Mouse (Mus musculus) midbrain, embryonic 14.5 days (tissue): ENCODE measurements around the gene Sdsl. TPM values are rescaled to one million over a fixed set of nuclear protein-coding genes. Genes with fewer than 3 reads are reported as not detected.

ENCODE experiments used
- ATAC-seq: fragments of 200-750 bp; cut with Nextera tagmentation; 2 replicates; pipeline ENCODE4 v1.8.0; 2017; ENCODE audit warnings: moderate number of reproducible peaks, moderate library complexity; ENCODE audit not compliant: low FRiP score, low TSS enrichment
- DNase-seq: peaks from one replicate; pipeline ENCODE4 v3.0.0-alpha.2; 2015
- H3K27ac ChIP-seq: fragments of 300-500 bp; sonication (generic); replicated peaks from 2 replicates; pipeline ENCODE4 v1.5.1; 2014; ENCODE audit warnings: mild to moderate bottlenecking, low read depth, low read length, moderate library complexity
- H3K27me3 ChIP-seq: fragments of 300-500 bp; sonication (generic); 2 replicates; pipeline ENCODE4 v1.6.1; 2014; ENCODE audit warnings: low read length, control low read depth, mixed read lengths; ENCODE audit not compliant: control insufficient read depth, insufficient read depth
- H3K36me3 ChIP-seq: fragments of 300-500 bp; sonication (generic); 2 replicates; pipeline ENCODE4 v1.6.1; 2014; ENCODE audit warnings: low read length, control low read depth; ENCODE audit not compliant: control insufficient read depth, insufficient read depth
- H3K4me1 ChIP-seq: fragments of 300-500 bp; sonication (generic); 2 replicates; pipeline ENCODE4 v1.6.1; 2014; ENCODE audit warnings: mild to moderate bottlenecking, antibody characterized with exemption, low read length, control low read depth; ENCODE audit not compliant: control insufficient read depth, insufficient read depth
- H3K4me2 ChIP-seq: fragments of 300-500 bp; sonication (generic); 2 replicates; pipeline ENCODE4 v1.6.1; 2014; ENCODE audit warnings: mild to moderate bottlenecking, low read length, moderate library complexity
- H3K4me3 ChIP-seq: fragments of 300-500 bp; sonication (generic); replicated peaks from 2 replicates; pipeline ENCODE4 v1.5.1; 2014; ENCODE audit warnings: low read depth, low read length
- H3K9ac ChIP-seq: fragments of 300-500 bp; sonication (generic); replicated peaks from 2 replicates; pipeline ENCODE4 v1.6.1; 2014; ENCODE audit warnings: mild to moderate bottlenecking, low read length, moderate library complexity
- H3K9me3 ChIP-seq: fragments of 300-500 bp; sonication (generic); 2 replicates; pipeline ENCODE4 v1.6.1; 2016; ENCODE audit warnings: low read length, control low read depth, mixed read lengths; ENCODE audit not compliant: control insufficient read depth
- WGBS: fragments of 180-500 bp; shearing (Covaris S2); extraction: QIAGEN DNeasy Blood & Tissue Kit; methylation state at CpG from one replicate; pipeline ENCODE4 v1.1.7; 2014; 5-methylcytosine and 5-hydroxymethylcytosine counted together
- polyA plus RNA-seq: library from polyadenylated mRNA; unstranded; fragments of >200 nt; fragmentation: Nextera tagmentation; extraction: Ambion mirVana; gene quantifications from 2 replicates; pipeline ENCODE4 v1.2.1, GENCODE M21; 2014

Gene Sdsl
- polyA plus RNA-seq, 1 experiment from 2014 or later = 6.0 TPM

DNA sequence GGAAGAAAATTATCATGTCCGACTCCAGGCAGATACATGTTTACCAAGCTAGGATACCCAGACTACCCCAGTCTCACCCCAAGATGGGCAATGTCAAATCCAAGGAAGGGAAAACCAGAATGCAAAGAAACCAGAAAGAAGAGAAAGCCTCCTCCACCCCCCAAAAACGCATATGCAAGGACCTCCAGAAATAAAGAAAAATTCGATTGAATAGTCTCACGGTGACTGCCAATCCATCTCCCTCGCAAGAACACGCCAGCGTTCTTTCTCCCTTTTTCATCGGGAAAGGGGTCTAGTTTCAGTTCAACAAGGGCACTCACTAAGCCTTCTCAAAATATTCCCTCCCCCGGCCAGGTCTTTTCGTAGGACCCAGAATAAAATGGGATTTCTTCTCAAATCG is 48.0 kb downstream of the Sdsl start:
- Histone ChIP-seq H3K4me3 (peak overlapping the region; percentile 33), H3K27ac (peak overlapping the region; percentile 96), H3K36me3 (no peaks in the 10 kb centered on the region), H3K27me3 (peaks cover 52% of the 10 kb centered on the region), H3K4me2 (peak overlapping the region; percentile 72), H3K9ac (peak overlapping the region; percentile 72), H3K9me3 (no peaks in the 10 kb centered on the region), H3K4me1 (peaks cover 9% of the 10 kb centered on the region)
- DNase-seq = peak; percentile 45
- 1% methylated on average over 11 of the region's 11 CpGs for WGBS
- ATAC-seq = no peak

DNA sequence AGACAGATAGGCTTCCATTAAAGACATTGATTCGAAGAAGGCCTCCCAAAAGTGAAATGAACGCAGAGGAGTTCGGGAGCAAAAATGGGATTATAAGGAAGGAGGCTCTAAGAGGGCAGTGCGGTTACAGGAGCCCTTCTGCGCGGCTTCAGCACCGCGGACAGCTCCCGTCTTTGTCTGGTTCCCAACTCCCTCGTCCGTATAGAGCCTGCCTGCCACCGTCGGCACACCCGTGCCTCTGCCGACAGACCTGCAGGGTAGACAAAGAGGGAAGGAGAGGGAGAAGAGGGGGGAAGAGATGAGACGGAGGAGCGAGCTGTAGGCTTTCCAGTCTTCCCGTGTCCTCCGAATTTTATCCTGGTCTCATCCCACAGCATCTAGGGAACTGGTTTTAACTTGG is 48.6 kb downstream of the Sdsl start:
- Histone ChIP-seq H3K9me3 (no peaks in the 10 kb centered on the region), H3K27me3 (peaks cover 48% of the 10 kb centered on the region; the same call in 1 of the 2 replicates), H3K36me3 (0 out of 2 replicates have a peak, but pooled peaks cover 3% of the 10 kb centered on the region), H3K4me3 (peak overlapping the region; percentile 33), H3K4me1 (peaks cover 9% of the 10 kb centered on the region), H3K9ac (peak overlapping the region; percentile 72), H3K27ac (peak overlapping the region; percentile 96), H3K4me2 (peak overlapping the region; percentile 72)
- peak; percentile 84 for DNase-seq
- WGBS = 2% methylated on average over 19 of the region's 19 CpGs
- ATAC-seq = no peak

GRCm38 (mm10) chr5:120420106-120420505 is 52.5 kb downstream of the Sdsl start:
- H3K4me3 ChIP-seq = no peak overlapping the region
- H3K4me1 ChIP-seq = peaks cover 9% of the 10 kb centered on the region
- no peak overlapping the region for H3K9ac ChIP-seq
- 0 out of 2 replicates have a peak overlapping the region, but pooled peaks have one; percentile 63 for H3K27ac ChIP-seq
- ATAC-seq (no peak), DNase-seq (no peak)
- H3K36me3 ChIP-seq = 0 out of 2 replicates have a peak, but pooled peaks cover 6% of the 10 kb centered on the region
- 87% methylated on average over 8 of the region's 8 CpGs for WGBS
- H3K9me3 ChIP-seq = no peaks in the 10 kb centered on the region
- H3K27me3 ChIP-seq = peaks cover 22% of the 10 kb centered on the region; the same call in 1 of the 2 replicates
- H3K4me2 ChIP-seq = no peak overlapping the region

- H3K27ac ChIP-seq = no peak overlapping the region
- no peak overlapping the region for H3K4me3 ChIP-seq
- ATAC-seq (no peak), DNase-seq (no peak)
- H3K9me3 ChIP-seq = no peaks in the 10 kb centered on the region
- H3K9ac ChIP-seq = no peak overlapping the region
- H3K4me1 ChIP-seq = peaks cover 17% of the 10 kb centered on the region
- 85% methylated on average over 6 of the region's 6 CpGs for WGBS
- no peak overlapping the region for H3K4me2 ChIP-seq
- 0 out of 2 replicates have a peak, but pooled peaks cover 2% of the 10 kb centered on the region for H3K36me3 ChIP-seq
- H3K27me3 ChIP-seq = no peaks in the 10 kb centered on the region; the same call in 1 of the 2 replicates
Observed at GRCm38 (mm10) chr5:120413436-120413835, 59.2 kb downstream of the Sdsl start.

GRCm38 (mm10) chr5:120409385-120410378 is 62.9 kb downstream of the Sdsl start:
- ATAC-seq (peak; percentile 76), DNase-seq (peak; percentile 90)
- H3K4me1 ChIP-seq = peaks cover 19% of the 10 kb centered on the region
- H3K9ac ChIP-seq = peak overlapping the region; percentile 47
- peak overlapping the region; percentile 31 for H3K4me3 ChIP-seq
- H3K9me3 ChIP-seq = no peaks in the 10 kb centered on the region
- WGBS = 1% methylated on average over 41 of the region's 41 CpGs
- H3K36me3 ChIP-seq = no peaks in the 10 kb centered on the region
- peak overlapping the region; percentile 65 for H3K4me2 ChIP-seq
- peak overlapping the region; percentile 95 for H3K27ac ChIP-seq
- H3K27me3 ChIP-seq = peaks cover 3% of the 10 kb centered on the region; the same call in 1 of the 2 replicates

- Histone ChIP-seq H3K27me3 (peaks cover 3% of the 10 kb centered on the region; the same call in 1 of the 2 replicates), H3K4me3 (peak overlapping the region; percentile 31)
- 63% methylated on average over 14 of the region's 14 CpGs for WGBS
Observed at GRCm38 (mm10) chr5:120408933-120409332, 63.7 kb downstream of the Sdsl start.

More at GRCm38 (mm10) chr5:120408933-120409332, 63.7 kb downstream of the Sdsl start:
- ATAC-seq = peak; percentile 43; the same call in 1 of the 2 replicates
- peak; percentile 61 for DNase-seq
- Histone ChIP-seq H3K4me1 (peaks cover 19% of the 10 kb centered on the region), H3K27ac (peak overlapping the region; percentile 95), H3K9ac (peak overlapping the region; percentile 47), H3K4me2 (peak overlapping the region; percentile 65), H3K36me3 (no peaks in the 10 kb centered on the region), H3K9me3 (no peaks in the 10 kb centered on the region)

Other genes with a start within 250 kb of the Sdsl start
- 34.1 and 44.9 TPM in 2 replicates for gene Lhx5, start 41.1 kb downstream of the Sdsl start, polyA plus RNA-seq
- 0.55 TPM in 1 of 2 replicates, not detected in the other for gene Sds, start 3.7 kb upstream of the Sdsl start, polyA plus RNA-seq
- gene Plbd2, start 30.8 kb upstream of the Sdsl start, polyA plus RNA-seq = 24.7 and 26.1 TPM in 2 replicates
- gene Slc8b1, start 38.4 kb upstream of the Sdsl start, polyA plus RNA-seq = 0.85 and 1.5 TPM in 2 replicates
- 10.4 and 12.2 TPM in 2 replicates for gene Tpcn1, start 115.9 kb upstream of the Sdsl start, polyA plus RNA-seq
- 1.4 and 1.7 TPM in 2 replicates for gene Iqcd, start 116.2 kb upstream of the Sdsl start, polyA plus RNA-seq
- 20.6 and 25.5 TPM in 2 replicates for gene Rita1, start 139.8 kb upstream of the Sdsl start, polyA plus RNA-seq
- 29.4 and 31.9 TPM in 2 replicates for gene Ddx54, start 139.9 kb upstream of the Sdsl start, polyA plus RNA-seq
- gene Cfap73, start 161.4 kb upstream of the Sdsl start, polyA plus RNA-seq = 0.32 TPM in 1 of 2 replicates, not detected in the other
- 0.84 and 1.3 TPM in 2 replicates for gene Rasal1, start 176.0 kb upstream of the Sdsl start, polyA plus RNA-seq
- gene Dtx1, start 239.1 kb upstream of the Sdsl start, polyA plus RNA-seq = 50.0 and 61.4 TPM in 2 replicates